Mouse (Mus musculus) brain, embryonic 14.5 days (tissue): ENCODE measurements around the gene Ube2r2.

ENCODE experiments used
- CTCF ChIP-seq: fragments of 200-500 bp; IDR thresholded peaks from 2 replicates; pipeline ENCODE4 v1.5.1; 2012; ENCODE audit warnings: inconsistent platforms, mild to moderate bottlenecking, moderate library complexity, borderline replicate concordance; ENCODE audit not compliant: insufficient read depth, insufficient read length; ENCODE audit errors: extremely low read depth
- POLR2A ChIP-seq: fragments of 200-500 bp; IDR thresholded peaks from 2 replicates; pipeline ENCODE4 v1.6.1; 2012; ENCODE audit warnings: mild to moderate bottlenecking, inconsistent platforms, borderline replicate concordance; ENCODE audit not compliant: poor library complexity, insufficient read depth, insufficient read length, severe bottlenecking; ENCODE audit errors: extremely low read depth

DNA sequence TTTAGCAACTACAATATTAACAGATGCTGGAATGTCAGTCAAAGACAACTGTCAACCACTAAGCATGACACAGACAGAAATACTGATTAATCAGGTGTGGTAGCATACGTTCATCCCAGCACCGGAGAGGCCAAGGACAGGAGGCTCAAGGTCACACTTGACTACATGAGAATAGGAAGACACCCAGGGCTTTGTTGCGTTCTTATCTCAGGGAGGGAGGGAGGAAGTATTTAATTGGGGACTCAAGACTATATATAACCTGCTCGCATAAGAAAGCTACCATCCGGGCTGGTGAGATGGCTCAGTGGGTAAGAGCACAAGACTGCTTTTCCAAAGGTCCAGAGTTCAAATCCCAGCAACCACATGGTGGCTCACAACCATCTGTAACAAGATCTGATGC lies 100.1 kb downstream of the Ube2r2 start:
- TF ChIP-seq POLR2A (no peak), CTCF (no peak)
